Mouse (Mus musculus): Measurements from ENCODE around the gene Zic4. TPM values are rescaled to one million over a fixed set of nuclear protein-coding genes. Genes with fewer than 3 reads are reported as not detected.

Zic4 gene
- polyA plus RNA-seq (2012; fragmentation: generic; extraction: Trizol): not detected

DNA sequence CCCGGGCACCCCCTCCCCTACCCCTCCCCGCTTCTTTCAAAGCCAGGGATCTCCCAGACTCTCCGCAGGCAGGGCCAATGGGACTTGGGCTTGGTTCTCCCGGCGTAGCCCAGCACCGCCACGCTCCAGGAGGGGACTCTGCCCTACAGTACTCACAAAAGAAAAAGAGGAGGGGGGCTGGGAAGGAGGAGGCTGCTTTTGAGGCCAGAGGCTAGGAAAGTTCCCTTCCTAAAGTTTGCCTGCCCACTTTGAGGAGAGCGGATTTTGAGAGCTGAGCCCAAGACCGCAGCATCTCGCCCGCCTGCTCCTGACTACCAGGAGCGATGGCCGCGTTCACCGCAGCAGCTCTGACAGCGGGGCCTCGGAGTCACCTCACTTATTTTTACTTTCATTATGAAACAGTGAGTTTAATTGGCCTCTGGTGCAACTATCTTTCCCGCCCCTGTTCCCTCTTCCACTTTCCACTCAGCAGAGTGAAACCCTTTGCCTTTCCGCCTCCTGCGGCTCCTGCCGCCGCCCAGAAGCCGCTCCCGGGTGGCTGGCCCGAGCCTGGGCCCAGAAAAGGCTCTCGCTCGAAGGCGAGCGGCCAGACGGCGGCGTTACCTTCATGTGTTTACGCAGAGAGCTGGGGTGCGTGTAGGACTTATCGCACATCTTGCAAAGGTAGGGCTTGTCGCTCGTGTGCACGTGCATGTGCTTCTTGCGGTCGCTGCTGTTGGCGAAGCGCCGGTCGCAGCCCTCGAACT is at the start of gene Zic4:
Gene Zic4, plus strand, starts transcription at position 558 of the 746 bp plus-strand sequence.

DNA sequence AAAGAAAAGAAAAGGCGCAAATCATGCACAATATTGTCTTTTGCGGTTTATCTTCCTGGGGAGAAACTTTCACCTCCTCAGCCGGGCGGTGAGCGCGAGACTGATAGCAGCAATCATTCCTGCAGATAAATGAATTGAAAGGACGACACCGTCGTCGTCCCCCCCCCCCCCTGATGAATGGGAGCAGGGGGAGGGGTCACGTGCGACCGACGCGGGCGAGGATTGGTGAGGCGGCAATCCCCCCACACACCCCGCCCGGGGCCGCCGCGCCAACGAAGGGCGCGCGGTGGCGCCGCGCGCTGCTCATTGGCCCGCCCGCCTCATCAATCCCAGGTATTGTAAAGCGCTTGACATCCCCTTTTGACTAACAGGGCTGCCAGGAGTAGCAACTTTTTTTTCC is 3.5 kb downstream of the Zic4 start, which contains the start of gene Zic1:
Gene Zic1, minus strand, starts transcription at position 147 of the 400 bp plus-strand sequence.

Other genes with a start within 250 kb of the Zic4 start
- not detected for gene Zic1, start 3.4 kb downstream of the Zic4 start, polyA plus RNA-seq (2012; fragmentation: generic; extraction: Trizol)

Measured in C3H10T1/2 (cell line).